Mouse (Mus musculus): Measurements from ENCODE around the gene Slc9a8.

Gene Slc9a8

GRCm38 (mm10) chr2:167421330-167422149, at the start of gene Slc9a8:
Slc9a8 (plus strand) TSS chr2:167421712.
- peak; percentile 96 for DNase-seq (ENCODE audit: low read depth, low spot score)

GRCm38 (mm10) chr2:167373266-167373665, 48.2 kb upstream of the Slc9a8 start:
- no peak for DNase-seq (ENCODE audit: low read depth, low spot score)

GRCm38 (mm10) chr2:167374191-167374805, 47.2 kb upstream of the Slc9a8 start:
- DNase-seq (ENCODE audit: low read depth, low spot score) = no peak

GRCm38 (mm10) chr2:167375135-167375534, 46.4 kb upstream of the Slc9a8 start:
- DNase-seq (ENCODE audit: low read depth, low spot score) = no peak

GRCm38 (mm10) chr2:167375688-167376087, 45.8 kb upstream of the Slc9a8 start:
- no peak for DNase-seq (ENCODE audit: low read depth, low spot score)

- DNase-seq (ENCODE audit: low read depth, low spot score) = peak; percentile 96
Observed at GRCm38 (mm10) chr2:167376160-167376564, 45.4 kb upstream of the Slc9a8 start.

GRCm38 (mm10) chr2:167377697-167378096, 43.8 kb upstream of the Slc9a8 start:
- DNase-seq (ENCODE audit: low read depth, low spot score) = no peak

- DNase-seq (ENCODE audit: low read depth, low spot score) = peak; percentile 65
Observed at GRCm38 (mm10) chr2:167378972-167379371, 42.5 kb upstream of the Slc9a8 start.

- no peak for DNase-seq (ENCODE audit: low read depth, low spot score)
Observed at GRCm38 (mm10) chr2:167380615-167381285, 40.8 kb upstream of the Slc9a8 start.

GRCm38 (mm10) chr2:167381596-167381995, 39.9 kb upstream of the Slc9a8 start:
- no peak for DNase-seq (ENCODE audit: low read depth, low spot score)

- no peak for DNase-seq (ENCODE audit: low read depth, low spot score)
Observed at GRCm38 (mm10) chr2:167382389-167382788, 39.1 kb upstream of the Slc9a8 start.

- DNase-seq (ENCODE audit: low read depth, low spot score) = no peak
Observed at GRCm38 (mm10) chr2:167383666-167384083, 37.8 kb upstream of the Slc9a8 start.

GRCm38 (mm10) chr2:167386456-167386855, 35.1 kb upstream of the Slc9a8 start:
- DNase-seq (ENCODE audit: low read depth, low spot score) = no peak

GRCm38 (mm10) chr2:167386998-167387397, 34.5 kb upstream of the Slc9a8 start:
- no peak for DNase-seq (ENCODE audit: low read depth, low spot score)

- DNase-seq (ENCODE audit: low read depth, low spot score) = no peak
Observed at GRCm38 (mm10) chr2:167394426-167394825, 27.1 kb upstream of the Slc9a8 start.

- peak; percentile 53 for DNase-seq (ENCODE audit: low read depth, low spot score)
Observed at GRCm38 (mm10) chr2:167396420-167396819, 25.1 kb upstream of the Slc9a8 start.

GRCm38 (mm10) chr2:167399012-167399411, 22.5 kb upstream of the Slc9a8 start:
- DNase-seq (ENCODE audit: low read depth, low spot score) = peak; percentile 65

- DNase-seq (ENCODE audit: low read depth, low spot score) = peak; percentile 70
Observed at GRCm38 (mm10) chr2:167399646-167400045, 21.9 kb upstream of the Slc9a8 start.

- DNase-seq (ENCODE audit: low read depth, low spot score) = no peak
Observed at GRCm38 (mm10) chr2:167403085-167403484, 18.4 kb upstream of the Slc9a8 start.

- DNase-seq (ENCODE audit: low read depth, low spot score) = peak; percentile 71
Observed at GRCm38 (mm10) chr2:167405101-167405880, 16.2 kb upstream of the Slc9a8 start.

GRCm38 (mm10) chr2:167407296-167407929, 14.1 kb upstream of the Slc9a8 start:
- peak; percentile 38 for DNase-seq (ENCODE audit: low read depth, low spot score)

All from ZHBTc4 (cell line).